Mouse (Mus musculus) lung, embryonic 16.5 days (tissue): ENCODE results near the gene Tada2b. TPM values are rescaled to one million over a fixed set of nuclear protein-coding genes. Genes with fewer than 3 reads are reported as not detected.
A peak's percentile ranks its signal among the peaks of the same experiment; 100 is the strongest.

Experiments used
- ATAC-seq: fragments of 200-750 bp; cut with Nextera tagmentation; 2 replicates; pipeline ENCODE4 v1.8.0; 2017; ENCODE audit warnings: low read depth, mild to moderate bottlenecking, moderate library complexity
- H3K27ac ChIP-seq: fragments of 300-500 bp; sonication (generic); 2 replicates; pipeline ENCODE4 v1.5.1; 2014; ENCODE audit warnings: mild to moderate bottlenecking, control low read depth, low read length
- H3K27me3 ChIP-seq: fragments of 300-500 bp; sonication (generic); 2 replicates; pipeline ENCODE4 v1.6.1; 2014; ENCODE audit warnings: low read depth, low read length, mixed read lengths; ENCODE audit not compliant: control insufficient read depth, insufficient read depth
- H3K36me3 ChIP-seq: fragments of 300-500 bp; sonication (generic); 2 replicates; pipeline ENCODE4 v1.6.1; 2014; ENCODE audit warnings: low read length; ENCODE audit not compliant: control insufficient read depth, insufficient read depth
- H3K4me1 ChIP-seq: fragments of 300-500 bp; sonication (generic); replicated peaks from 2 replicates; pipeline ENCODE4 v1.6.1; 2014; ENCODE audit warnings: low read length, mixed read lengths; ENCODE audit not compliant: control insufficient read depth, insufficient read depth
- H3K4me2 ChIP-seq: fragments of 300-500 bp; sonication (generic); 2 replicates; pipeline ENCODE4 v1.6.1; 2014; ENCODE audit warnings: low read depth, low read length, control low read depth
- H3K4me3 ChIP-seq: fragments of 300-500 bp; sonication (generic); 2 replicates; pipeline ENCODE4 v1.5.1; 2014; ENCODE audit warnings: mild to moderate bottlenecking, low read length, control low read depth
- H3K9ac ChIP-seq: fragments of 300-500 bp; sonication (generic); 2 replicates; pipeline ENCODE4 v1.6.1; 2014; ENCODE audit warnings: low read length, control low read depth
- H3K9me3 ChIP-seq: fragments of 300-500 bp; sonication (generic); 2 replicates; pipeline ENCODE4 v1.6.1; 2016; ENCODE audit warnings: low read length; ENCODE audit not compliant: control insufficient read depth
- WGBS: fragments of 180-500 bp; shearing (Covaris S2); extraction: QIAGEN DNeasy Blood & Tissue Kit; methylation state at CpG from one replicate; pipeline ENCODE4 v1.1.7; 2014; 5-methylcytosine and 5-hydroxymethylcytosine counted together
- polyA plus RNA-seq: library from polyadenylated mRNA; unstranded; fragments of >200 nt; fragmentation: Nextera tagmentation; extraction: Ambion mirVana; gene quantifications from 2 replicates; pipeline ENCODE4 v1.2.1, GENCODE M21; 2015

Tada2b gene
- polyA plus RNA-seq, 1 experiment from 2014 or later: 1.8 TPM

GRCm38 (mm10) chr5:36457706-36458105 is 26.4 kb downstream of the Tada2b start:
- Histone ChIP-seq H3K4me3 (no peak overlapping the region), H3K9me3 (no peaks in the 10 kb centered on the region), H3K9ac (no peak overlapping the region), H3K27ac (no peak overlapping the region), H3K27me3 (no peaks in the 10 kb centered on the region), H3K36me3 (no peaks in the 10 kb centered on the region), H3K4me2 (no peak overlapping the region), H3K4me1 (no peaks in the 10 kb centered on the region)
- no peak for ATAC-seq
- WGBS: 71% methylated on average over 4 of the region's 4 CpGs

GRCm38 (mm10) chr5:36452821-36453220 is 31.3 kb downstream of the Tada2b start:
- Histone ChIP-seq H3K9ac (no peak overlapping the region), H3K27me3 (no peaks in the 10 kb centered on the region), H3K4me3 (no peak overlapping the region), H3K4me1 (no peaks in the 10 kb centered on the region), H3K9me3 (no peaks in the 10 kb centered on the region), H3K27ac (no peak overlapping the region), H3K4me2 (no peak overlapping the region), H3K36me3 (no peaks in the 10 kb centered on the region)
- WGBS: 73% methylated on average over 6 of the region's 6 CpGs
- no peak for ATAC-seq

GRCm38 (mm10) chr5:36451872-36452389 is 32.2 kb downstream of the Tada2b start:
- Histone ChIP-seq H3K4me2 (no peak overlapping the region), H3K4me1 (no peaks in the 10 kb centered on the region), H3K27ac (no peak overlapping the region), H3K4me3 (no peak overlapping the region), H3K27me3 (no peaks in the 10 kb centered on the region), H3K9me3 (no peaks in the 10 kb centered on the region), H3K9ac (no peak overlapping the region), H3K36me3 (no peaks in the 10 kb centered on the region)
- 71% methylated on average over 10 of the region's 10 CpGs for WGBS
- ATAC-seq: no peak

GRCm38 (mm10) chr5:36451119-36451518 is 33.0 kb downstream of the Tada2b start:
- Histone ChIP-seq H3K36me3 (no peaks in the 10 kb centered on the region), H3K9me3 (no peaks in the 10 kb centered on the region), H3K4me1 (no peaks in the 10 kb centered on the region), H3K4me3 (no peak overlapping the region), H3K27me3 (no peaks in the 10 kb centered on the region; the same call in 1 of the 2 replicates), H3K27ac (no peak overlapping the region), H3K4me2 (no peak overlapping the region), H3K9ac (no peak overlapping the region)
- no peak for ATAC-seq
- 20% methylated on average over 10 of the region's 10 CpGs for WGBS

GRCm38 (mm10) chr5:36449710-36450358 is 34.3 kb downstream of the Tada2b start:
- H3K27ac ChIP-seq: no peak overlapping the region
- WGBS: 53% methylated on average over 6 of the region's 6 CpGs
- peaks cover 2% of the 10 kb centered on the region; the same call in 1 of the 2 replicates for H3K27me3 ChIP-seq
- no peak overlapping the region for H3K9ac ChIP-seq
- H3K4me1 ChIP-seq: no peaks in the 10 kb centered on the region
- H3K36me3 ChIP-seq: no peaks in the 10 kb centered on the region
- 0 out of 2 replicates have a peak, but pooled peaks have one; percentile 15 for ATAC-seq
- no peak overlapping the region for H3K4me2 ChIP-seq
- no peaks in the 10 kb centered on the region for H3K9me3 ChIP-seq
- no peak overlapping the region for H3K4me3 ChIP-seq

- ATAC-seq: no peak
- no peak overlapping the region for H3K4me2 ChIP-seq
- H3K9ac ChIP-seq: no peak overlapping the region
- no peak overlapping the region for H3K27ac ChIP-seq
- no peak overlapping the region for H3K4me3 ChIP-seq
- H3K9me3 ChIP-seq: no peaks in the 10 kb centered on the region
- H3K27me3 ChIP-seq: peaks cover 6% of the 10 kb centered on the region
- WGBS: 88% methylated on average over 12 of the region's 12 CpGs
- H3K4me1 ChIP-seq: no peaks in the 10 kb centered on the region
- no peaks in the 10 kb centered on the region for H3K36me3 ChIP-seq
These were observed 36.2 kb downstream of the Tada2b start for GRCm38 (mm10) chr5:36447872-36448271.

- Histone ChIP-seq H3K4me3 (no peak overlapping the region), H3K4me1 (no peaks in the 10 kb centered on the region), H3K27me3 (peaks cover 6% of the 10 kb centered on the region), H3K36me3 (no peaks in the 10 kb centered on the region), H3K27ac (no peak overlapping the region), H3K4me2 (no peak overlapping the region), H3K9me3 (no peaks in the 10 kb centered on the region), H3K9ac (no peak overlapping the region)
- 29% methylated on average over 9 of the region's 9 CpGs for WGBS
- no peak for ATAC-seq
These were observed 37.8 kb downstream of the Tada2b start for GRCm38 (mm10) chr5:36446166-36446890.

- Histone ChIP-seq H3K27ac (no peak overlapping the region), H3K4me1 (no peaks in the 10 kb centered on the region), H3K4me3 (no peak overlapping the region), H3K27me3 (peaks cover 6% of the 10 kb centered on the region), H3K4me2 (no peak overlapping the region), H3K36me3 (no peaks in the 10 kb centered on the region), H3K9ac (no peak overlapping the region), H3K9me3 (no peaks in the 10 kb centered on the region)
- ATAC-seq: no peak
- WGBS: 25% methylated on average over 8 of the region's 8 CpGs
These were observed 39.1 kb downstream of the Tada2b start for GRCm38 (mm10) chr5:36445028-36445427.

- H3K36me3 ChIP-seq: no peaks in the 10 kb centered on the region
- WGBS: 33% methylated on average over 4 of the region's 4 CpGs
- no peak overlapping the region for H3K9ac ChIP-seq
- no peak overlapping the region for H3K4me3 ChIP-seq
- peaks cover 6% of the 10 kb centered on the region for H3K27me3 ChIP-seq
- no peaks in the 10 kb centered on the region for H3K9me3 ChIP-seq
- no peak for ATAC-seq
- H3K4me2 ChIP-seq: no peak overlapping the region
- no peak overlapping the region for H3K27ac ChIP-seq
- H3K4me1 ChIP-seq: no peaks in the 10 kb centered on the region
These were observed 39.5 kb downstream of the Tada2b start for GRCm38 (mm10) chr5:36444611-36445010.
